Mouse (Mus musculus) kidney, embryonic 16.5 days (tissue): ENCODE measurements around the gene Pla1a. TPM values are rescaled to one million over a fixed set of nuclear protein-coding genes. Genes with fewer than 3 reads are reported as not detected.

Source experiments
- ATAC-seq: fragments of 200-750 bp; cut with Nextera tagmentation; 2 replicates; pipeline ENCODE4 v1.8.0; 2017; ENCODE audit warnings: moderate TSS enrichment; ENCODE audit not compliant: low FRiP score, low TSS enrichment
- H3K27ac ChIP-seq: fragments of 300-500 bp; sonication (generic); 2 replicates; pipeline ENCODE4 v1.5.1; 2014; ENCODE audit warnings: low read length
- H3K27me3 ChIP-seq: fragments of 300-500 bp; sonication (generic); 2 replicates; pipeline ENCODE4 v1.6.1; 2014; ENCODE audit warnings: low read length, control low read depth, mixed read lengths; ENCODE audit not compliant: insufficient read depth
- H3K36me3 ChIP-seq: fragments of 300-500 bp; sonication (generic); 2 replicates; pipeline ENCODE4 v1.6.1; 2014; ENCODE audit warnings: low read length, control low read depth, mixed read lengths; ENCODE audit not compliant: insufficient read depth
- H3K4me1 ChIP-seq: fragments of 300-500 bp; sonication (generic); 2 replicates; pipeline ENCODE4 v1.6.1; 2014; ENCODE audit warnings: low read length, control low read depth, mixed read lengths; ENCODE audit not compliant: insufficient read depth
- H3K4me2 ChIP-seq: fragments of 300-500 bp; sonication (generic); replicated peaks from 2 replicates; pipeline ENCODE4 v1.6.1; 2014; ENCODE audit warnings: low read depth, low read length
- H3K4me3 ChIP-seq: fragments of 300-500 bp; sonication (generic); 2 replicates; pipeline ENCODE4 v1.5.1; 2014; ENCODE audit warnings: mild to moderate bottlenecking, low read length
- H3K9ac ChIP-seq: fragments of 300-500 bp; sonication (generic); replicated peaks from 2 replicates; pipeline ENCODE4 v1.6.1; 2014; ENCODE audit warnings: low read length
- H3K9me3 ChIP-seq: fragments of 300-500 bp; sonication (generic); 2 replicates; pipeline ENCODE4 v1.6.1; 2016; ENCODE audit warnings: low read length, control low read depth
- WGBS: fragments of 180-500 bp; shearing (Covaris S2); extraction: QIAGEN DNeasy Blood & Tissue Kit; methylation state at CpG from one replicate; pipeline ENCODE4 v1.1.7; 2014; 5-methylcytosine and 5-hydroxymethylcytosine counted together
- polyA plus RNA-seq: library from polyadenylated mRNA; unstranded; fragments of >200 nt; fragmentation: Nextera tagmentation; extraction: Ambion mirVana; gene quantifications from 2 replicates; pipeline ENCODE4 v1.2.1, GENCODE M21; 2015

The Pla1a gene
- polyA plus RNA-seq, 1 experiment from 2014 or later = 10.0 TPM

DNA sequence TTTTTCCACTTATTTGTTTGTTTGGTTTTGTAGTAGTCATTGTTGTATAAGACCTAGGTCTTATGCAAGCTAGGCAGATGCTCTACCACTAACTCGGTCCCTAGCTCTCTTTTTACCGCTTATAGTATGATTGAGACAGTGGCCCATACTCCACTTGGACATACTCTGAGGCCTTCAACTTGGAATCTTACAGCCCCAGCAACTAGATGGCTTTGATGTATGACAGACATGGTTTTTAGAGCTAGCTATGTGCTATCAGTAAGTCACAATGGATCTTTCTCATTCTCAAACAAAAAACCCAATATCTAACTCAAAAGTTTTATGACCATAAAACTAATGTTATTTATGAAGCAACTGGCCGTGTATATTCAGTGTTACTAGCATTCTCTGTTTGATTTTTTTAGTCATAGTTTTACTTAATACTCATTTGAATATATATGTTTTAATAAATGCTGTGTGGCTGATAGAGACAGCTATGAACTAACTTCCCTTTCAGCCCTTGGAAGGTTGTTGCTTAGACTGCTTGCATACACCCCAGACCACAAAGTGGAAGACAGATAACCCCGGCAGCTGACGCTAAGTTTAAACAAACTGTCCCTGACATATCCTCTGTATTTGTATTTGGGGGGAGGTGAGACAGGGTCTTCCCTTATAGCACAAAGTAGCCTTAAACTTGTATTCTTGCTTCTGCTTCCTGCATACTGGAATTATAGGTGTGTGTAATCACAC, 78.6 kb downstream of the Pla1a start:
- Histone ChIP-seq H3K27ac (no peak overlapping the region), H3K27me3 (no peaks in the 10 kb centered on the region), H3K36me3 (peaks cover 33% of the 10 kb centered on the region), H3K4me1 (no peaks in the 10 kb centered on the region), H3K4me2 (no peak overlapping the region), H3K9me3 (no peaks in the 10 kb centered on the region), H3K9ac (no peak overlapping the region), H3K4me3 (no peak overlapping the region)
- ATAC-seq = no peak
- WGBS = 82% methylated on average over 5 of the region's 5 CpGs

DNA sequence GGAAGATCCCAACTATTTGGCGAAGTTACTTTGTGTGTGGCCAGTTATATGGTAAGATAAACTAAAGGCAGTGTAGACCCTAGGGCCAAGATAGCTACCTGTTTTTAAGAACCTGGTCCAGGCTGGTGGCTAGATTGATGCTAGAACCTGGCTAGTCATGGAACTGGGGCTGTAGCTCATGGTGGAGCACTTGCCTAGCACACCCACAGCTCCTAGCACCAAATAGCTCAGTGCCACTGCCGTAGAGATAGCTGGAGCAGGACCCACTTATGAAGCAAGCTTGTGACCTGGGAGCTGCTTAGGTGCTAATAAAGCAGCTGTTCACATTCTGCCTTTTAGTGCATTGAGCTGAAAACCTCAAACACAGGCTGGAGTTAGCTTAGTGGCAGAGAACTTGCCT, 79.3 kb downstream of the Pla1a start:
- Histone ChIP-seq H3K4me3 (no peak overlapping the region), H3K4me2 (no peak overlapping the region), H3K36me3 (peaks cover 37% of the 10 kb centered on the region), H3K27me3 (no peaks in the 10 kb centered on the region), H3K4me1 (no peaks in the 10 kb centered on the region), H3K9ac (no peak overlapping the region), H3K27ac (no peak overlapping the region), H3K9me3 (no peaks in the 10 kb centered on the region)
- 84% methylated on average over 2 of the region's 2 CpGs for WGBS
- no peak for ATAC-seq

- Histone ChIP-seq H3K9ac (no peak overlapping the region), H3K27me3 (no peaks in the 10 kb centered on the region), H3K9me3 (no peaks in the 10 kb centered on the region), H3K27ac (no peak overlapping the region), H3K4me2 (no peak overlapping the region), H3K4me1 (peaks cover 5% of the 10 kb centered on the region), H3K36me3 (peaks cover 34% of the 10 kb centered on the region), H3K4me3 (no peak overlapping the region)
- no peak for ATAC-seq
These were observed 80.1 kb downstream of the Pla1a start for GRCm38 (mm10) chr16:38352851-38353250.

DNA sequence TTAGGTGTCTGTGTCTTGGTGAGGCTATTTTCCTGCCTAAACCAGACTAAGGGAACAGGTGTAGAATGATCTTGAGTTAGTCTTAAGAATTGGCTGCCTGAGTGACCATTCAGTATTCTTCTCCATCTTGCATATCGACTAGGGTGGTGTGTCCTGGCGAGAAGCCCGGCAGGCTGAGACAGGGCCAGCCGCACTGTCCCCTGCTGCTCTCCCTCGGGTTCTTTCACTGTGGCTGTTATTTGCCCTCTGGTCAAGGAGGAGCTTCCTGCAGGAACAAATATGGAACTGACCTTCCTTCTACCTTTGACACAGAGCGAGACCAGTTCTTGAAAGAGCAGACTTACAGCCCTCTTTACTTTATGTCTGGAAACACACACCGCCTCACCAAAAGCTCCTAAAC, 80.9 kb downstream of the Pla1a start:
- Histone ChIP-seq H3K27me3 (no peaks in the 10 kb centered on the region), H3K9me3 (no peaks in the 10 kb centered on the region), H3K36me3 (peaks cover 33% of the 10 kb centered on the region), H3K4me2 (no peak overlapping the region), H3K4me1 (peaks cover 9% of the 10 kb centered on the region), H3K9ac (no peak overlapping the region), H3K27ac (no peak overlapping the region), H3K4me3 (no peak overlapping the region)
- no peak for ATAC-seq
- WGBS = 78% methylated on average over 7 of the region's 7 CpGs

- H3K36me3 ChIP-seq = peaks cover 31% of the 10 kb centered on the region
- H3K4me2 ChIP-seq = no peak overlapping the region
- no peaks in the 10 kb centered on the region for H3K27me3 ChIP-seq
- H3K27ac ChIP-seq = no peak overlapping the region
- no peak overlapping the region for H3K9ac ChIP-seq
- H3K4me1 ChIP-seq = peaks cover 9% of the 10 kb centered on the region
- H3K9me3 ChIP-seq = no peaks in the 10 kb centered on the region
- 66% methylated on average over 6 of the region's 6 CpGs for WGBS
- no peak overlapping the region for H3K4me3 ChIP-seq
- ATAC-seq = no peak
These were observed 82.0 kb downstream of the Pla1a start for GRCm38 (mm10) chr16:38350939-38351338.

DNA sequence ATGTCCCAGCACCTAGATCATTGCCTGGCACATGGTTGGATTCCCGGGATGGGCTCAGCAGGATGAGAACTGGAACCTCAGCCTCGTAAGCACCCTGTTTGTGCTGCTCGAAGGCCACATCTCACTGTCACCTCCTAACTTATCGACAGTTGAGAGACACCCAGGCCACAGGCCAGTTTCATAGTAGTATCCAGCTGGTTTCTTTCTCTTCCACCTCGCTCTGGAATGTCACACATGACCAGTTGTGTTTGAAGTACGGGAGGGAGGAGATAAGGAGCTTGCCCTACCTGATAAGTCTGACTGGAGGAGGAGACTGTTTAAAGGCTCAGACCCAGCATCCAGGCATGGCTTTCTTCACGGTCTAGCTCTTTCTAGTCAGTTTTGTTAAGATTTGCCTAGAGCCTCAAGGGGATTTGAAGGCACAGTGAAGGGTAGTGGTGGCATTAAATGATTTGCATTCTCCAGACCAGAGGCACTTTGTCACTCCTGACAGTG, 82.5 kb downstream of the Pla1a start:
- Histone ChIP-seq H3K36me3 (peaks cover 31% of the 10 kb centered on the region), H3K27me3 (no peaks in the 10 kb centered on the region), H3K9ac (no peak overlapping the region), H3K27ac (no peak overlapping the region), H3K4me3 (no peak overlapping the region), H3K4me2 (no peak overlapping the region), H3K4me1 (peaks cover 9% of the 10 kb centered on the region), H3K9me3 (no peaks in the 10 kb centered on the region)
- no peak for ATAC-seq
- 58% methylated on average over 7 of the region's 7 CpGs for WGBS

GRCm38 (mm10) chr16:38349881-38350280, 83.1 kb downstream of the Pla1a start:
- H3K36me3 ChIP-seq = peaks cover 31% of the 10 kb centered on the region
- no peaks in the 10 kb centered on the region for H3K9me3 ChIP-seq
- 94% methylated on average over 2 of the region's 2 CpGs for WGBS
- H3K27me3 ChIP-seq = no peaks in the 10 kb centered on the region
- H3K4me3 ChIP-seq = no peak overlapping the region
- no peak for ATAC-seq
- no peak overlapping the region for H3K4me2 ChIP-seq
- H3K27ac ChIP-seq = no peak overlapping the region
- no peak overlapping the region for H3K9ac ChIP-seq
- peaks cover 9% of the 10 kb centered on the region for H3K4me1 ChIP-seq

- no peak for ATAC-seq
- H3K27ac ChIP-seq = no peak overlapping the region
- peaks cover 9% of the 10 kb centered on the region for H3K4me1 ChIP-seq
- H3K27me3 ChIP-seq = no peaks in the 10 kb centered on the region
- H3K4me3 ChIP-seq = no peak overlapping the region
- H3K9me3 ChIP-seq = no peaks in the 10 kb centered on the region
- peaks cover 29% of the 10 kb centered on the region for H3K36me3 ChIP-seq
- no peak overlapping the region for H3K9ac ChIP-seq
- WGBS = 89% methylated on average over 9 of the region's 9 CpGs
- no peak overlapping the region for H3K4me2 ChIP-seq
These were observed 84.7 kb downstream of the Pla1a start for GRCm38 (mm10) chr16:38348217-38348761.

DNA sequence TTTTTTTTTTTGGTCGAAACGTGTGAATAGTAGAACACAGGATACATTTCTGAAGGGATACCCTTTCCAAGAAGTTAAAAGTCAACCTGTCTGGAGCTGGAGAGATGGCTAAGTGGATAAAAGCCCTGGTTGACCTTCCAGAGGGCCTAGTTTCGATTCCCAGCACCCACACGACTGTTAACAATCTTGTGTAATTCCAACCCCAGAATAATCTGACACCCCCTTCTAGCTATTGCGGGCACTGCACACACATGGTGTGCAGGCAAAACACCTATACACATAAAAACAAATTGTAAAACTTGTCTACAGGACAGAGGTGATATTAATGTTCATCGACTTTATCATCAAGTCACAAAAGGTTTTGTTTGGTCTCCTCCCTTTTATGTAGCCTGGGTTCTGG, 85.4 kb downstream of the Pla1a start:
- H3K4me3 ChIP-seq = peak overlapping the region; percentile 92
- H3K36me3 ChIP-seq = peaks cover 29% of the 10 kb centered on the region
- no peak overlapping the region for H3K27ac ChIP-seq
- H3K9ac ChIP-seq = peak overlapping the region; percentile 97
- H3K9me3 ChIP-seq = no peaks in the 10 kb centered on the region
- 59% methylated on average over 6 of the region's 6 CpGs for WGBS
- peaks cover 9% of the 10 kb centered on the region for H3K4me1 ChIP-seq
- no peaks in the 10 kb centered on the region for H3K27me3 ChIP-seq
- no peak for ATAC-seq
- peak overlapping the region; percentile 65 for H3K4me2 ChIP-seq

- H3K9me3 ChIP-seq = no peaks in the 10 kb centered on the region
- WGBS = 3% methylated on average over 35 of the region's 35 CpGs
These were observed 86.2 kb downstream of the Pla1a start, which contains the start of the genes Cox17 and Gm21987 for GRCm38 (mm10) chr16:38346529-38347325. Cox17 (plus strand) TSS chr16:38346991. Gm21987 (plus strand) TSS chr16:38347040.

More at GRCm38 (mm10) chr16:38346529-38347325, 86.2 kb downstream of the Pla1a start, which contains the start of the genes Cox17 and Gm21987:
- peak within 1 kb of the TSS; percentile 65 for H3K4me2 ChIP-seq
- H3K4me1 ChIP-seq = peaks cover 9% of the 10 kb centered on the region
- ATAC-seq = peak; percentile 97
- H3K27me3 ChIP-seq = no peaks in the 10 kb centered on the region
- peak within 1 kb of the TSS; percentile 92 for H3K4me3 ChIP-seq
- H3K9ac ChIP-seq = peak within 1 kb of the TSS; percentile 97
- H3K27ac ChIP-seq = peak within 1 kb of the TSS; percentile 95
- H3K36me3 ChIP-seq = peaks cover 22% of the 10 kb centered on the region
